Mouse (Mus musculus): ENCODE results near the gene Pdcl3. TPM values are rescaled to one million over a fixed set of nuclear protein-coding genes. Genes with fewer than 3 reads are reported as not detected.

Pdcl3 gene
- polyA plus RNA-seq, 1 experiment, result not detected

GRCm38 (mm10) chr1:39010583-39011021 is 25.2 kb downstream of the Pdcl3 start:
- Histone ChIP-seq H3K4me1 (ENCODE audit: control insufficient read depth, insufficient read depth, low read length) (peaks cover 29% of the 10 kb centered on the region), H3K27ac (ENCODE audit: insufficient read depth, low read depth, low read length) (no peak overlapping the region), H3K4me3 (ENCODE audit: insufficient read depth, low read depth, low read length) (no peak overlapping the region)
- TF ChIP-seq POLR2A (IDR thresholded peaks at IDR 0.05; ENCODE audit: insufficient read depth, low read depth, low read length), result no peak
- TF ChIP-seq CTCF (IDR thresholded peaks at IDR 0.05; ENCODE audit: insufficient read depth, low read depth, low read length), result no peak
- WGBS, result 22% methylated on average over 12 of the region's 12 CpGs

- TF ChIP-seq POLR2A (IDR thresholded peaks at IDR 0.05; ENCODE audit: insufficient read depth, low read depth, low read length), result no peak
- TF ChIP-seq CTCF (IDR thresholded peaks at IDR 0.05; ENCODE audit: insufficient read depth, low read depth, low read length), result no peak
- Histone ChIP-seq H3K4me3 (ENCODE audit: insufficient read depth, low read depth, low read length) (no peak overlapping the region), H3K27ac (ENCODE audit: insufficient read depth, low read depth, low read length) (no peak overlapping the region), H3K4me1 (ENCODE audit: control insufficient read depth, insufficient read depth, low read length) (peaks cover 14% of the 10 kb centered on the region)
- 76% methylated on average over 13 of the region's 13 CpGs for WGBS
Measured at GRCm38 (mm10) chr1:39012576-39012975, 27.2 kb downstream of the Pdcl3 start.

- Histone ChIP-seq H3K4me3 (ENCODE audit: insufficient read depth, low read depth, low read length) (no peak overlapping the region), H3K4me1 (ENCODE audit: control insufficient read depth, insufficient read depth, low read length) (peaks cover 10% of the 10 kb centered on the region), H3K27ac (ENCODE audit: insufficient read depth, low read depth, low read length) (no peak overlapping the region)
- WGBS, result 59% methylated on average over 6 of the region's 6 CpGs
- TF ChIP-seq POLR2A (IDR thresholded peaks at IDR 0.05; ENCODE audit: insufficient read depth, low read depth, low read length) (no peak), CTCF (IDR thresholded peaks at IDR 0.05; ENCODE audit: insufficient read depth, low read depth, low read length) (no peak)
Measured at GRCm38 (mm10) chr1:39013843-39014242, 28.4 kb downstream of the Pdcl3 start.

- Histone ChIP-seq H3K4me1 (ENCODE audit: control insufficient read depth, insufficient read depth, low read length) (peaks cover 10% of the 10 kb centered on the region), H3K4me3 (ENCODE audit: insufficient read depth, low read depth, low read length) (no peak overlapping the region), H3K27ac (ENCODE audit: insufficient read depth, low read depth, low read length) (no peak overlapping the region)
- WGBS, result 78% methylated on average over 10 of the region's 10 CpGs
- TF ChIP-seq POLR2A (IDR thresholded peaks at IDR 0.05; ENCODE audit: insufficient read depth, low read depth, low read length), result no peak
- TF ChIP-seq CTCF (IDR thresholded peaks at IDR 0.05; ENCODE audit: insufficient read depth, low read depth, low read length), result no peak
Measured at GRCm38 (mm10) chr1:39015529-39015928, 30.1 kb downstream of the Pdcl3 start.

GRCm38 (mm10) chr1:39017871-39018270 is 32.5 kb downstream of the Pdcl3 start:
- TF ChIP-seq POLR2A (IDR thresholded peaks at IDR 0.05; ENCODE audit: insufficient read depth, low read depth, low read length) (no peak), CTCF (IDR thresholded peaks at IDR 0.05; ENCODE audit: insufficient read depth, low read depth, low read length) (no peak)
- H3K4me1 ChIP-seq (ENCODE audit: control insufficient read depth, insufficient read depth, low read length), result peaks cover 7% of the 10 kb centered on the region
- 77% methylated on average over 4 of the region's 4 CpGs for WGBS
- H3K27ac ChIP-seq (ENCODE audit: insufficient read depth, low read depth, low read length), result no peak overlapping the region
- no peak overlapping the region for H3K4me3 ChIP-seq (ENCODE audit: insufficient read depth, low read depth, low read length)

- no peak overlapping the region for H3K4me3 ChIP-seq (ENCODE audit: insufficient read depth, low read depth, low read length)
- no peak for TF ChIP-seq CTCF (IDR thresholded peaks at IDR 0.05; ENCODE audit: insufficient read depth, low read depth, low read length)
- TF ChIP-seq POLR2A (IDR thresholded peaks at IDR 0.05; ENCODE audit: insufficient read depth, low read depth, low read length), result no peak
- peaks cover 7% of the 10 kb centered on the region for H3K4me1 ChIP-seq (ENCODE audit: control insufficient read depth, insufficient read depth, low read length)
- H3K27ac ChIP-seq (ENCODE audit: insufficient read depth, low read depth, low read length), result no peak overlapping the region
- 19% methylated on average over 7 of the region's 7 CpGs for WGBS
Measured at GRCm38 (mm10) chr1:39025142-39025541, 39.7 kb downstream of the Pdcl3 start.

- TF ChIP-seq POLR2A (IDR thresholded peaks at IDR 0.05; ENCODE audit: insufficient read depth, low read depth, low read length) (no peak), CTCF (IDR thresholded peaks at IDR 0.05; ENCODE audit: insufficient read depth, low read depth, low read length) (no peak)
- Histone ChIP-seq H3K4me1 (ENCODE audit: control insufficient read depth, insufficient read depth, low read length) (peaks cover 7% of the 10 kb centered on the region), H3K4me3 (ENCODE audit: insufficient read depth, low read depth, low read length) (no peak overlapping the region), H3K27ac (ENCODE audit: insufficient read depth, low read depth, low read length) (no peak overlapping the region)
- 94% methylated on average over 1 of the region's 1 CpGs for WGBS
Measured at GRCm38 (mm10) chr1:39025840-39026239, 40.4 kb downstream of the Pdcl3 start.

- 68% methylated on average over 7 of the region's 7 CpGs for WGBS
- TF ChIP-seq CTCF (IDR thresholded peaks at IDR 0.05; ENCODE audit: insufficient read depth, low read depth, low read length), result no peak
- no peak for TF ChIP-seq POLR2A (IDR thresholded peaks at IDR 0.05; ENCODE audit: insufficient read depth, low read depth, low read length)
- Histone ChIP-seq H3K4me3 (ENCODE audit: insufficient read depth, low read depth, low read length) (no peak overlapping the region), H3K27ac (ENCODE audit: insufficient read depth, low read depth, low read length) (no peak overlapping the region), H3K4me1 (ENCODE audit: control insufficient read depth, insufficient read depth, low read length) (peaks cover 7% of the 10 kb centered on the region)
Measured at GRCm38 (mm10) chr1:39029176-39029575, 43.8 kb downstream of the Pdcl3 start.

GRCm38 (mm10) chr1:39030108-39030507 is 44.7 kb downstream of the Pdcl3 start:
- TF ChIP-seq POLR2A (IDR thresholded peaks at IDR 0.05; ENCODE audit: insufficient read depth, low read depth, low read length) (no peak), CTCF (IDR thresholded peaks at IDR 0.05; ENCODE audit: insufficient read depth, low read depth, low read length) (no peak)
- H3K4me1 ChIP-seq (ENCODE audit: control insufficient read depth, insufficient read depth, low read length), result peaks cover 7% of the 10 kb centered on the region

GRCm38 (mm10) chr1:39035817-39036216 is 50.4 kb downstream of the Pdcl3 start:
- no peak for TF ChIP-seq CTCF (IDR thresholded peaks at IDR 0.05; ENCODE audit: insufficient read depth, low read depth, low read length)
- Histone ChIP-seq H3K4me1 (ENCODE audit: control insufficient read depth, insufficient read depth, low read length) (no peaks in the 10 kb centered on the region), H3K27ac (ENCODE audit: insufficient read depth, low read depth, low read length) (no peak overlapping the region), H3K4me3 (ENCODE audit: insufficient read depth, low read depth, low read length) (no peak overlapping the region)
- WGBS, result 76% methylated on average over 9 of the region's 9 CpGs

More at GRCm38 (mm10) chr1:39030108-39030507, 44.7 kb downstream of the Pdcl3 start:
- Histone ChIP-seq H3K27ac (ENCODE audit: insufficient read depth, low read depth, low read length) (no peak overlapping the region), H3K4me3 (ENCODE audit: insufficient read depth, low read depth, low read length) (no peak overlapping the region)
- WGBS, result 20% methylated on average over 7 of the region's 7 CpGs
